Mouse (Mus musculus): ENCODE measurements around the gene Osbpl8. TPM values are rescaled to one million over a fixed set of nuclear protein-coding genes. Genes with fewer than 3 reads are reported as not detected.
A peak's percentile ranks its signal among the peaks of the same experiment; 100 is the strongest.

Gene Osbpl8
- total and polyA plus RNA-seq, 3 experiments: 12.9 to 26.4 (median 23.4) TPM

GRCm38 (mm10) chr10:111185574-111186269 is 21.2 kb downstream of the Osbpl8 start:
- no peaks in the 10 kb centered on the region for H3K27me3 ChIP-seq (replicated peaks)
- H3K4me3 ChIP-seq (replicated peaks in 1 of 3; ENCODE audit: low read depth in 2 of 3, low read length in 2 of 3, poor library complexity in 1 of 3): no peak overlapping the region
- no peak overlapping the region for H3K4me2 ChIP-seq (ENCODE audit: insufficient read depth, low read depth, poor library complexity, severe bottlenecking)
- H3K4me1 ChIP-seq (ENCODE audit: control insufficient read depth in 1 of 2, insufficient read depth in 2 of 2): peaks cover 3 to 10% of the 10 kb centered on the region in 2 experiments; a peak in 2 of 4 replicates
- dilution Hi-C loops (cut with MboI; ENCODE audit: extremely low pct_ligation_motif_present, extremely low pct_unique_long_range_greater_than_20kb, low sequenced_read_pairs): no loop called here
- no peak for DNase-seq (ENCODE audit: extremely low read depth)
- no peak for TF ChIP-seq PAX5 (IDR thresholded peaks at IDR 0.05; ENCODE audit: low read length)
- peak; percentile 6 for TF ChIP-seq RAD21 (IDR thresholded peaks at IDR 0.05; ENCODE audit: low read depth, low read length)
- TF ChIP-seq CHD2 (IDR thresholded peaks at IDR 0.05; ENCODE audit: low read length): no peak
- peak; percentile 83 for TF ChIP-seq ZNF384 (IDR thresholded peaks at IDR 0.05; ENCODE audit: low read depth, low read length)
- peak; percentile 23; the same call in 1 of the 2 replicates for TF ChIP-seq SMC3 (IDR thresholded peaks at IDR 0.05; ENCODE audit: low read depth, low read length)
- peak in 1 of 2 experiments; percentile 36; a peak in 2 of 4 replicates for TF ChIP-seq CTCF (conservative IDR thresholded peaks at IDR 0.05 in 1 of 2, IDR thresholded peaks at IDR 0.05 in 1 of 2; ENCODE audit: low read depth in 2 of 2, low read length in 2 of 2)
- TF ChIP-seq MXI1 (IDR thresholded peaks at IDR 0.05; ENCODE audit: low read depth, low read length): no peak
- TF ChIP-seq E2F4 (IDR thresholded peaks at IDR 0.05; ENCODE audit: insufficient replicate concordance, low read depth, low read length): no peak
- no peak overlapping the region for H3K27ac ChIP-seq (ENCODE audit: insufficient read depth, low read depth)
- H3K9ac ChIP-seq (ENCODE audit: insufficient read depth, low read depth): no peak overlapping the region
- peaks cover 35% of the 10 kb centered on the region for H3K79me2 ChIP-seq (replicated peaks; ENCODE audit: control insufficient read depth, extremely low read depth, insufficient read depth, poor library complexity, severe bottlenecking)
- in situ Hi-C loops (cut with MboI; ENCODE audit: low pct_ligation_motif_present, low pct_unique_long_range_greater_than_20kb, low sequenced_read_pairs): no loop called here
- H3K9me3 ChIP-seq (replicated peaks; ENCODE audit: low read length): no peaks in the 10 kb centered on the region
- peaks cover 0 to 14% of the 10 kb centered on the region in 2 experiments for H3K36me3 ChIP-seq (replicated peaks in 1 of 2; ENCODE audit: control insufficient read depth in 1 of 2, insufficient read depth in 1 of 2, low read length in 1 of 2)

DNA sequence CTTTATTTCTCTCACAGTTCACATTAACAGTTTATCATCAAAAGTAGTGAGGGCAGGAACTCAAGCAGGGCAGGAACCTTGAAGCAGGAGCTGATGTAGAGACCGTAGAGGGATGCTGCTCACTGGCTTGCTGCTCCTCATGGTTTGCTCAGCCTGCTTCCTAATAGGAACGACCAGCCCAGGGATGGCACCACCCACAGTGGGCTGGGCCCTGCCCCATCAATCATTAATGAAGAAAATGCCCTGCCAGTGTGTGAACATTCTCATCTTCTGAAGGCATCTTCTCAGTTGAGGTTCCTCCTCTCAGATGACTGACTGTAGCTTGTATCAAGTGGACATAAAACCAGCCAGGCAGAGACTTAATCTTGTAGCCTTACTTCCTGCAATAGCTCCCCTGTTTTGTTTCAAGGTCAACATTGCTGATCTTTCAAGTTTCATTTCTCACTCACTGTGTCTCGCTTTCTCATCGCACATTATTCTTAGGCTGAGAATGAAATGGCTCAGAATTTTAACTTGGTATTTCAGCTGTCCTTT is 24.5 kb downstream of the Osbpl8 start:
- Histone ChIP-seq H3K27me3 (replicated peaks) (no peaks in the 10 kb centered on the region), H3K9me3 (replicated peaks; ENCODE audit: low read length) (no peaks in the 10 kb centered on the region), H3K4me1 (ENCODE audit: control insufficient read depth in 1 of 2, insufficient read depth in 2 of 2) (peaks cover 3 to 14% of the 10 kb centered on the region in 2 experiments; a peak in 2 of 4 replicates), H3K9ac (ENCODE audit: insufficient read depth, low read depth) (no peak overlapping the region), H3K79me2 (replicated peaks; ENCODE audit: control insufficient read depth, extremely low read depth, insufficient read depth, poor library complexity, severe bottlenecking) (peaks cover 50% of the 10 kb centered on the region), H3K4me2 (ENCODE audit: insufficient read depth, low read depth, poor library complexity, severe bottlenecking) (no peak overlapping the region), H3K27ac (ENCODE audit: insufficient read depth, low read depth) (no peak overlapping the region), H3K4me3 (replicated peaks in 1 of 3; ENCODE audit: low read depth in 2 of 3, low read length in 2 of 3, poor library complexity in 1 of 3) (no peak overlapping the region), H3K36me3 (replicated peaks in 1 of 2; ENCODE audit: control insufficient read depth in 1 of 2, insufficient read depth in 1 of 2, low read length in 1 of 2) (peaks cover 0 to 7% of the 10 kb centered on the region in 2 experiments)
- dilution Hi-C loops (cut with MboI; ENCODE audit: extremely low pct_ligation_motif_present, extremely low pct_unique_long_range_greater_than_20kb, low sequenced_read_pairs): no loop called here
- in situ Hi-C loops (cut with MboI; ENCODE audit: low pct_ligation_motif_present, low pct_unique_long_range_greater_than_20kb, low sequenced_read_pairs): no loop called here
- TF ChIP-seq MYC (IDR thresholded peaks at IDR 0.05; ENCODE audit: low read depth, low read length): no peak
- no peak for TF ChIP-seq PAX5 (IDR thresholded peaks at IDR 0.05; ENCODE audit: low read length)
- TF ChIP-seq MEF2A (IDR thresholded peaks at IDR 0.05; ENCODE audit: borderline replicate concordance, low read depth, low read length): no peak
- no peak for TF ChIP-seq ETS1 (conservative IDR thresholded peaks at IDR 0.05; ENCODE audit: low read depth, low read length)
- no peak for TF ChIP-seq MXI1 (IDR thresholded peaks at IDR 0.05; ENCODE audit: low read depth, low read length)
- no peak for TF ChIP-seq HCFC1 (IDR thresholded peaks at IDR 0.05; ENCODE audit: low read depth, low read length)
- TF ChIP-seq MAFK (IDR thresholded peaks at IDR 0.05; ENCODE audit: insufficient replicate concordance, low read length): no peak
- no peak for TF ChIP-seq RAD21 (IDR thresholded peaks at IDR 0.05; ENCODE audit: low read depth, low read length)
- DNase-seq (ENCODE audit: extremely low read depth): no peak

Data from CH12.LX (cell line).